Mouse (Mus musculus): ENCODE results near the gene Zfyve19. TPM values are rescaled to one million over a fixed set of nuclear protein-coding genes. Genes with fewer than 3 reads are reported as not detected.

Gene Zfyve19
- polyA plus RNA-seq, 1 experiment: 27.1 TPM

DNA sequence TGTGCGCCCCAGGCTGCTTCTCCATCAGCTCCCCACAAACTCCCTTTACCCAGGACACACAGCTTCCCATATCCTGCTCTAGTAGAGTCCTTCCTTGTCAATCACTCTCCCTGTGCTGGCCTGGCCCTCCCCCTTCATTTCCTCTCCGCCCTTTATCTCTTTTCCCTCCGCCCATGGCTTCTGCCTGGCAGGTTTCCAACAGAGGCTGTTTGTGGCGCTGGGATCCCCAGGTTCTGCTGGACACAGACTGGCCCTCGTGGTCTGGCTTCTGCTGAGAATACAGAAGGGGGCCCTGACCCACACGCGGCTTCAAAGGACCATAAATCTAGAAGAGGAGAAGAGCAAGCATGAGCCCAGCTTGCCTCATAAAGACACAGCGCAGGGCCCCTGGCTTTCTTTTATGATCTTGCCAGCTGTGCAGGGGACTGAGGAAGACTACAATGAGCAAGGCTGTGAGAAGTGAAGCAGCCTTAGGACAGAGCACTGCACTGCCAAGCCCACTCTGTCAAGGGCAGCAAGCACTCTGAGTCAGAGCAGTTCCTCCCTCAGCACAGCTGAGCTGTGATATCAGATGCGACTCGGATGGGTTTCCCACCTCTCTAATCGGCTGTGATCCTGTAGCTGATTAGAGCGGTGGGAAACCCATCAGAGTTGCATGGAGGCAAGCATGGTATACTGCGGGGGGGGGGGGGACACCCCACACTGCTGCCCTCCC is 35.4 kb upstream of the Zfyve19 start:
- Histone ChIP-seq H3K27me3 (ENCODE audit: control insufficient read depth, insufficient read depth, insufficient read length) (no peaks in the 10 kb centered on the region), H3K4me3 (ENCODE audit: insufficient read depth, poor library complexity, severe bottlenecking) (no peak overlapping the region), H3ac (ENCODE audit: control insufficient read depth, insufficient read length, low read depth) (peak overlapping the region; percentile 27), H3K79me2 (ENCODE audit: control insufficient read depth, insufficient read depth) (peaks cover 21% of the 10 kb centered on the region), H3K36me3 (ENCODE audit: control insufficient read depth, insufficient read depth) (peaks cover 2% of the 10 kb centered on the region), H3K79me3 (ENCODE audit: low read depth) (peaks cover 9% of the 10 kb centered on the region)
- no peak for TF ChIP-seq FOSL1 (IDR thresholded peaks at IDR 0.05; ENCODE audit: insufficient read depth, low read length, poor library complexity, severe bottlenecking)
- peak; percentile 59 for TF ChIP-seq MYOD1 (IDR thresholded peaks at IDR 0.05; ENCODE audit: control insufficient read depth, insufficient read length, low read depth)

DNA sequence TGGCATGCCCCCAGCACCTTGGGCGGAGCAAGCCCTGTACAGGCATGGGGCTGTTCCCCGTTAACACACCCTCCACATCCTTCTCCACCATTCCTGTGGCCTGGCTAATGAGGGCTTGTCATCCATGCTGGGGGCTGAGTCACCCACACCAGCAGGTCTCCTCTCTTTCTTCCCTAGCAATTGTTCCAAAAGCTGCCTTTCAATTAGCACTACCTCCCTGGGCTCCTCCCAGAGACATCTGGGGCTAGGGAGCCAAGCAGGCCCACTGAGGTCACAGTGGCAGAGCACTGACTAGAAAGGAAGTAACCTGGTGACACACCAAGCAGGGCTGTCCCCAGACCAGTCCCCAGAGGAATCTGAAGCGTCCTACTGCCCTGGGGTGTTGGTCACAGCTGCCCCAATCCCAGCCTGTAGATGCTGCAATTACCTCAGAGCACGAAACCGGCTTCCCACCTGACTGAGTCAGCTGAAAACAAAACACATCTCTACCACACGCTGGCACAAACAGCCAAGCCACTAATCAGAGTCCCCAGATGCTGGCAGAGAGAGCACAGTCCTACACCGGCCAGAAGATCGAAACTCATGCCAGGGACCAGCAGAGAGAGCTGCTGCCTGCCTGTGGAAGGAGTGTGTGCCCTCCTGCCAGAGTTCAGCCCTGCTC is 34.3 kb upstream of the Zfyve19 start, which contains the start of gene Gm14137:
TSS of gene Gm14137 (plus strand) at position 519 of the 661 bp plus-strand sequence.
- Histone ChIP-seq H3K36me3 (ENCODE audit: control insufficient read depth, insufficient read depth) (peaks cover 11% of the 10 kb centered on the region), H3K79me2 (ENCODE audit: control insufficient read depth, insufficient read depth) (peaks cover 28% of the 10 kb centered on the region), H3K79me3 (ENCODE audit: low read depth) (peaks cover 9% of the 10 kb centered on the region), H3ac (ENCODE audit: control insufficient read depth, insufficient read length, low read depth) (peak within 1 kb of the TSS; percentile 45), H3K4me3 (ENCODE audit: insufficient read depth, poor library complexity, severe bottlenecking) (peak within 1 kb of the TSS; percentile 31), H3K27me3 (ENCODE audit: control insufficient read depth, insufficient read depth, insufficient read length) (no peaks in the 10 kb centered on the region)
- TF ChIP-seq CTCF (IDR thresholded peaks at IDR 0.05; ENCODE audit: control insufficient read depth, insufficient read depth, insufficient read length) (no peak), FOSL1 (IDR thresholded peaks at IDR 0.05; ENCODE audit: insufficient read depth, low read length, poor library complexity, severe bottlenecking) (peak; percentile 52), USF1 (IDR thresholded peaks at IDR 0.05; ENCODE audit: low read depth) (no peak), MYOD1 (IDR thresholded peaks at IDR 0.05; ENCODE audit: control insufficient read depth, insufficient read length, low read depth) (peak; percentile 71), MAX (IDR thresholded peaks at IDR 0.05) (peak; percentile 92), CEBPB (IDR thresholded peaks at IDR 0.05; ENCODE audit: low read depth) (peak; percentile 72), MYOG (IDR thresholded peaks at IDR 0.05; ENCODE audit: control insufficient read depth, extremely low read depth, insufficient read length) (no peak)

DNA sequence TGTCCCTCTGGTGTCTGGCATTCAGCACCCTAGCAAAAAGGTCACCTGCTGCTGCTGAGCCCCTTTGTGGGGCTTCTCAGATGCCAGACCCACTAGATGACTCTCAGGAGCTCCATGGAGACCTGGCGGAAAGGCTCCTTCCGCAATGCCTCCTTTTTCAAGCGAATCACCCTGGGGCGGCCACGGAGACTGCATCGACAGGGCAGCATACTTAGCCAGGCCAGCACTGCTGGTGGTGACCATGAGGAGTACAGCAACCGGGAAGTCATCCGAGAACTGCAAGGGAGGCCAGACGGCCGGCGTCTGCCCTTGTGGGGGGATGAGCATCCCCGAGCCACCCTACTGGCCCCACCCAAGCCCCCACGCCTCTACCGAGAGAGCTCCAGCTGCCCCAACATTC is 33.6 kb upstream of the Zfyve19 start:
- H3K79me3 ChIP-seq (ENCODE audit: low read depth): peaks cover 9% of the 10 kb centered on the region
- H3ac ChIP-seq (ENCODE audit: control insufficient read depth, insufficient read length, low read depth): peak overlapping the region; percentile 45
- H3K27me3 ChIP-seq (ENCODE audit: control insufficient read depth, insufficient read depth, insufficient read length): no peaks in the 10 kb centered on the region
- peaks cover 11% of the 10 kb centered on the region for H3K36me3 ChIP-seq (ENCODE audit: control insufficient read depth, insufficient read depth)
- TF ChIP-seq MYOD1 (IDR thresholded peaks at IDR 0.05; ENCODE audit: control insufficient read depth, insufficient read length, low read depth): no peak
- peak; percentile 17 for TF ChIP-seq MAX (IDR thresholded peaks at IDR 0.05)
- TF ChIP-seq MYOG (IDR thresholded peaks at IDR 0.05; ENCODE audit: control insufficient read depth, extremely low read depth, insufficient read length): no peak
- TF ChIP-seq FOSL1 (IDR thresholded peaks at IDR 0.05; ENCODE audit: insufficient read depth, low read length, poor library complexity, severe bottlenecking): no peak
- no peak for TF ChIP-seq CTCF (IDR thresholded peaks at IDR 0.05; ENCODE audit: control insufficient read depth, insufficient read depth, insufficient read length)
- no peak for TF ChIP-seq CEBPB (IDR thresholded peaks at IDR 0.05; ENCODE audit: low read depth)
- peak overlapping the region; percentile 31 for H3K4me3 ChIP-seq (ENCODE audit: insufficient read depth, poor library complexity, severe bottlenecking)
- peaks cover 28% of the 10 kb centered on the region for H3K79me2 ChIP-seq (ENCODE audit: control insufficient read depth, insufficient read depth)

DNA sequence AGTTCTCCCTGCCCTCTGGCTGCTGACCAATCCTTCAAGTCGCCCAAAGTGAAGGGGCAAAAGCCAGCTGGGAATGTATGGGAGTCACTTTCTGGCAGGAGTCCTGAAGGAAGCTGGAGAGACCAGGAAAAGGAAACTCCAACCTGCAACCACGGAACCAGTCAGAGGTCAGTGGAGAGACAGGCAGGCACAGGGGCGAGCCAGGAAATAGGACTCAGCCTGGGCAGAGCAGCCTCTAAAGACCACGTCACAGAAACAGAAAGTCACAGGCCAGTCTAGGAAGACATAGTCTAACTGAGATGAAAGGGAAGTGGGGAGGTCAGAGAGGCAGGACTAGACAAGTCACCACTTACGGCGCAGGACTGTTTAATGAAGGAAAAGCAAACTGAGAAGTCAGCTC is 32.8 kb upstream of the Zfyve19 start:
- Histone ChIP-seq H3K36me3 (ENCODE audit: control insufficient read depth, insufficient read depth) (peaks cover 11% of the 10 kb centered on the region), H3K4me3 (ENCODE audit: insufficient read depth, poor library complexity, severe bottlenecking) (peak overlapping the region; percentile 31), H3K79me2 (ENCODE audit: control insufficient read depth, insufficient read depth) (peaks cover 28% of the 10 kb centered on the region), H3ac (ENCODE audit: control insufficient read depth, insufficient read length, low read depth) (peak overlapping the region; percentile 6), H3K27me3 (ENCODE audit: control insufficient read depth, insufficient read depth, insufficient read length) (no peaks in the 10 kb centered on the region), H3K79me3 (ENCODE audit: low read depth) (peaks cover 9% of the 10 kb centered on the region)
- no peak for TF ChIP-seq CTCF (IDR thresholded peaks at IDR 0.05; ENCODE audit: control insufficient read depth, insufficient read depth, insufficient read length)
- no peak for TF ChIP-seq USF1 (IDR thresholded peaks at IDR 0.05; ENCODE audit: low read depth)
- no peak for TF ChIP-seq MYOG (IDR thresholded peaks at IDR 0.05; ENCODE audit: control insufficient read depth, extremely low read depth, insufficient read length)
- no peak for TF ChIP-seq MAX (IDR thresholded peaks at IDR 0.05)
- no peak for TF ChIP-seq CEBPB (IDR thresholded peaks at IDR 0.05; ENCODE audit: low read depth)
- no peak for TF ChIP-seq MYOD1 (IDR thresholded peaks at IDR 0.05; ENCODE audit: control insufficient read depth, insufficient read length, low read depth)
- no peak for TF ChIP-seq FOSL1 (IDR thresholded peaks at IDR 0.05; ENCODE audit: insufficient read depth, low read length, poor library complexity, severe bottlenecking)

DNA sequence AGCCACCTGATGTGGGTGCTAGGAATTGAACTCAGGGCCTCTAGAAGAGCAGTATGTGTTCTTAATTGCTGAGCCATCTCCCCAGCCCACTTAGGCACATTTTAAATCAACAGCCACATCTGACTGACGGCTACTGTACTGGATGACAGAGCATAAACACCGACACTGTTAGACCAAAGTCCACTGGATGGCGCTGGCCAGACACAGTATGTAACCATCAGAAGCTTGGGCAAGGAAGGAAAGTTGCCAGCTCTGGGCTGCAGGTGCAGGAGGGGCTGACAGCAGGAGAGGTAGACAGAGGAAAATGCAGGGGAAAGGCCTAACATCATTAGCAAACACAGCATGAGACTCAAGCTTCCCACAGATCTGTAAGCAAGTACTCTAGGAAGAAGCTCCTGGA is 31.7 kb upstream of the Zfyve19 start:
- no peak for TF ChIP-seq MYOG (IDR thresholded peaks at IDR 0.05; ENCODE audit: control insufficient read depth, extremely low read depth, insufficient read length)
- no peak for TF ChIP-seq MAX (IDR thresholded peaks at IDR 0.05)
- TF ChIP-seq USF1 (IDR thresholded peaks at IDR 0.05; ENCODE audit: low read depth): no peak
- TF ChIP-seq FOSL1 (IDR thresholded peaks at IDR 0.05; ENCODE audit: insufficient read depth, low read length, poor library complexity, severe bottlenecking): no peak
- Histone ChIP-seq H3K79me3 (ENCODE audit: low read depth) (peaks cover 9% of the 10 kb centered on the region), H3K4me3 (ENCODE audit: insufficient read depth, poor library complexity, severe bottlenecking) (peak overlapping the region; percentile 2), H3ac (ENCODE audit: control insufficient read depth, insufficient read length, low read depth) (no peak overlapping the region), H3K79me2 (ENCODE audit: control insufficient read depth, insufficient read depth) (peaks cover 28% of the 10 kb centered on the region), H3K36me3 (ENCODE audit: control insufficient read depth, insufficient read depth) (peaks cover 11% of the 10 kb centered on the region), H3K27me3 (ENCODE audit: control insufficient read depth, insufficient read depth, insufficient read length) (no peaks in the 10 kb centered on the region)
